Mouse (Mus musculus): ENCODE measurements around the gene Trabd2b. TPM values are rescaled to one million over a fixed set of nuclear protein-coding genes. Genes with fewer than 3 reads are reported as not detected.

Trabd2b gene
- total RNA-seq, 1 experiment = 0.31 TPM

DNA sequence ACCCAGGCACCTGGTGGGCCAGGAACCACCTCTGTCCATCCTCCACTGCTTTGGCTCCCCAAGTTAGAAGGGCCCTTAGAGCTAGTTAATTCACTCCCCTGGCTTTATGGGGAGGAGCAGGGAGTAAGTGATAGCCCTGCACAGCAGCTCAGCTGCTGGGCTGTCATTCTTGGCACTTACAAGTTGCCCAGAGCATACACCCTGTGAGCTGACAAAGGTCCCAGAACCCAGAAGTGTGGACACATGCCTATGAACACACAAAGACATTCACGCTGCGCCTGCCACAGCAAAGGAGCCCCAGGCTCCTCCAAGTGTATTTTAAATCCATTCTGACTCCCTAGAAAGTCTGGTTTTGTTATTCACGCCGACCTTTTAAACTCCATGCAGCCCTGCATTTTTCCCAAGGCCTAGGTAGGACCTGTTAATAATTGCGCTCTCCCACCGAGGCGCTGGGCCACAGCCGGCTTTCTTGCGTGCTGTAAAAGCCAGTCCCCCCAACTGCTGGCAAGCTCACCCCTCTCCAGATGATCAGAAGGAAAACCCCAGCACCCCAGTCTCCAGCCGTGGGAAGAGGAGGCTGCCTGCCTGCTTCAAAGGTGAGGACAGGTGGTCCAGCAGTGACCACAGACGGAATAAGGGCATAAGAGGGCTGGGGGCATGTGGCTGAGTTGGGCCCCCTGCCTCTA is 144.1 kb downstream of the Trabd2b start:
- TF ChIP-seq CHD2 (IDR thresholded peaks at IDR 0.05; ENCODE audit: low read depth, low read length) (no peak), ZNF384 (IDR thresholded peaks at IDR 0.05; ENCODE audit: low read depth, low read length) (no peak), ZC3H11A (IDR thresholded peaks at IDR 0.05; ENCODE audit: borderline replicate concordance, low read depth, low read length) (no peak), MAFK (IDR thresholded peaks at IDR 0.05; ENCODE audit: insufficient read depth, low read depth, low read length) (no peak), HCFC1 (IDR thresholded peaks at IDR 0.05; ENCODE audit: borderline replicate concordance, insufficient read depth, low read length) (no peak)
- Histone ChIP-seq H3K4me1 (ENCODE audit: control insufficient read depth in 2 of 2, insufficient read depth in 2 of 2, low read length in 2 of 2, poor library complexity in 1 of 2) (no peaks in the 10 kb centered on the region), H3K4me3 (ENCODE audit: insufficient read depth in 1 of 2, low read depth in 1 of 2, low read length in 2 of 2, poor library complexity in 1 of 2, severe bottlenecking in 1 of 2) (no peak overlapping the region), H3K36me3 (ENCODE audit: control insufficient read depth, insufficient read depth, low read length, poor library complexity, severe bottlenecking) (no peaks in the 10 kb centered on the region), H3K9ac (ENCODE audit: insufficient read depth, low read depth, low read length, poor library complexity, severe bottlenecking) (no peak overlapping the region), H3K27ac (ENCODE audit: insufficient read depth, low read depth, low read length, poor library complexity, severe bottlenecking) (no peak overlapping the region), H3K9me3 (ENCODE audit: control insufficient read depth, insufficient read depth, low read depth, low read length) (no peaks in the 10 kb centered on the region)
- no peak for DNase-seq (ENCODE audit: low read depth, low spot score)
- in situ Hi-C loops (cut with MboI; ENCODE audit: low sequenced_read_pairs in 2 of 2, unreplicated experiment in 2 of 2) = no loop called here

DNA sequence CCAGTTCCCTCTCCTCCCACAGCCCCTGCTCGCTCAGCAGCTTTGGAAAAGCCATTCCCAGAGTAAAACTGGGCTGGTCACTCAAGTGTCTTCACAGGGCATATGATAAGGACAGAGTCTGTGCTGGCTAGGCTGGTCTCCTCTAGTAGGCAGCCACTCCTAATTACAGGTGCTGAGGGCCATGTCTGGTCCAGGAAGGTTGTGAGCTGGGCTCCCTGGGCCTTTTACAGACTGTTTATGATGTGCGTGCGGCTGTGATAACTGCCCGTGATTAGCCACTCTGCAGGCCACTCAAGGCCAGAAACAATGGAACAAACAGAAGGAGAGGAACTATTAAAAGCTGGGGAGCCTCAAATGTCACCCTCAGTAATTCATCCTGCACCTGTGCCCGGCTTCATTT is 150.4 kb downstream of the Trabd2b start:
- in situ Hi-C loops (cut with MboI; ENCODE audit: low sequenced_read_pairs in 2 of 2, unreplicated experiment in 2 of 2) = no loop called here
- no peaks in the 10 kb centered on the region for H3K9me3 ChIP-seq (ENCODE audit: control insufficient read depth, insufficient read depth, low read depth, low read length)
- H3K9ac ChIP-seq (ENCODE audit: insufficient read depth, low read depth, low read length, poor library complexity, severe bottlenecking) = no peak overlapping the region
- H3K4me3 ChIP-seq (ENCODE audit: insufficient read depth in 1 of 2, low read depth in 1 of 2, low read length in 2 of 2, poor library complexity in 1 of 2, severe bottlenecking in 1 of 2) = no peak overlapping the region
- no peak for DNase-seq (ENCODE audit: low read depth, low spot score)
- H3K36me3 ChIP-seq (ENCODE audit: control insufficient read depth, insufficient read depth, low read length, poor library complexity, severe bottlenecking) = no peaks in the 10 kb centered on the region
- H3K4me1 ChIP-seq (ENCODE audit: control insufficient read depth in 2 of 2, insufficient read depth in 2 of 2, low read length in 2 of 2, poor library complexity in 1 of 2) = no peaks in the 10 kb centered on the region
- no peak overlapping the region for H3K27ac ChIP-seq (ENCODE audit: insufficient read depth, low read depth, low read length, poor library complexity, severe bottlenecking)
- TF ChIP-seq ZNF384 (IDR thresholded peaks at IDR 0.05; ENCODE audit: low read depth, low read length) (no peak), HCFC1 (IDR thresholded peaks at IDR 0.05; ENCODE audit: borderline replicate concordance, insufficient read depth, low read length) (no peak), MAFK (IDR thresholded peaks at IDR 0.05; ENCODE audit: insufficient read depth, low read depth, low read length) (no peak), CHD2 (IDR thresholded peaks at IDR 0.05; ENCODE audit: low read depth, low read length) (no peak), ZC3H11A (IDR thresholded peaks at IDR 0.05; ENCODE audit: borderline replicate concordance, low read depth, low read length) (no peak)

DNA sequence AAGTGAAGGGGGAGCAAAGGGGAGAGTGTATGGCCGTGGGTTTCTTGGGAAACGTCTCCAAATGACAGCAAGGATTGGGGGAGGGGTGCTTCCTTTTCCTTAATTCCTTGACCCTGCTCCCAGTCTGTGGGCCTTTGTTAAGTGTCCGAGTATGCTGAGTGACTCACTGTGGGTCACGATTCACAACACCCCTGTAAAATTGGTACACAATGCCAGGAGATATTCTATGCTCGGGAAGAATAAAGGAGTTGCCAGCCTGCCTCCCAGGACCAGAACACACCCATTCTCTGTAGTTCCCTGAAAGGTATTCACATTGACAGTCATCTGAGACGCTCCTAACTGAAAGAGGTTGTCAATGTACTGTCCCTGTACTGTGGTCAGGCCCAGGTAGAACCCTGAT is 151.2 kb downstream of the Trabd2b start:
- Histone ChIP-seq H3K27ac (ENCODE audit: insufficient read depth, low read depth, low read length, poor library complexity, severe bottlenecking) (no peak overlapping the region), H3K9ac (ENCODE audit: insufficient read depth, low read depth, low read length, poor library complexity, severe bottlenecking) (no peak overlapping the region), H3K4me1 (ENCODE audit: control insufficient read depth in 2 of 2, insufficient read depth in 2 of 2, low read length in 2 of 2, poor library complexity in 1 of 2) (no peaks in the 10 kb centered on the region), H3K4me3 (ENCODE audit: insufficient read depth in 1 of 2, low read depth in 1 of 2, low read length in 2 of 2, poor library complexity in 1 of 2, severe bottlenecking in 1 of 2) (no peak overlapping the region), H3K9me3 (ENCODE audit: control insufficient read depth, insufficient read depth, low read depth, low read length) (no peaks in the 10 kb centered on the region), H3K36me3 (ENCODE audit: control insufficient read depth, insufficient read depth, low read length, poor library complexity, severe bottlenecking) (no peaks in the 10 kb centered on the region)
- DNase-seq (ENCODE audit: low read depth, low spot score) = no peak
- in situ Hi-C loops (cut with MboI; ENCODE audit: low sequenced_read_pairs in 2 of 2, unreplicated experiment in 2 of 2) = no loop called here
- TF ChIP-seq ZC3H11A (IDR thresholded peaks at IDR 0.05; ENCODE audit: borderline replicate concordance, low read depth, low read length) (no peak), CHD2 (IDR thresholded peaks at IDR 0.05; ENCODE audit: low read depth, low read length) (no peak), ZNF384 (IDR thresholded peaks at IDR 0.05; ENCODE audit: low read depth, low read length) (no peak), MAFK (IDR thresholded peaks at IDR 0.05; ENCODE audit: insufficient read depth, low read depth, low read length) (no peak), HCFC1 (IDR thresholded peaks at IDR 0.05; ENCODE audit: borderline replicate concordance, insufficient read depth, low read length) (no peak)

GRCm38 (mm10) chr4:114558487-114558886 is 152.0 kb downstream of the Trabd2b start:
- in situ Hi-C loops (cut with MboI; ENCODE audit: low sequenced_read_pairs in 2 of 2, unreplicated experiment in 2 of 2) = no loop called here
- H3K4me3 ChIP-seq (ENCODE audit: insufficient read depth in 1 of 2, low read depth in 1 of 2, low read length in 2 of 2, poor library complexity in 1 of 2, severe bottlenecking in 1 of 2) = no peak overlapping the region
- H3K4me1 ChIP-seq (ENCODE audit: control insufficient read depth in 2 of 2, insufficient read depth in 2 of 2, low read length in 2 of 2, poor library complexity in 1 of 2) = no peaks in the 10 kb centered on the region
- H3K9me3 ChIP-seq (ENCODE audit: control insufficient read depth, insufficient read depth, low read depth, low read length) = no peaks in the 10 kb centered on the region
- H3K9ac ChIP-seq (ENCODE audit: insufficient read depth, low read depth, low read length, poor library complexity, severe bottlenecking) = no peak overlapping the region
- peak; percentile 60; the same call in 1 of the 2 replicates for TF ChIP-seq MAFK (IDR thresholded peaks at IDR 0.05; ENCODE audit: insufficient read depth, low read depth, low read length)
- TF ChIP-seq CHD2 (IDR thresholded peaks at IDR 0.05; ENCODE audit: low read depth, low read length) = no peak
- no peak overlapping the region for H3K27ac ChIP-seq (ENCODE audit: insufficient read depth, low read depth, low read length, poor library complexity, severe bottlenecking)
- no peak for DNase-seq (ENCODE audit: low read depth, low spot score)
- H3K36me3 ChIP-seq (ENCODE audit: control insufficient read depth, insufficient read depth, low read length, poor library complexity, severe bottlenecking) = no peaks in the 10 kb centered on the region

All from ES-E14 (cell line).